Mouse (Mus musculus): Measurements from ENCODE around the gene Kirrel3. TPM values are rescaled to one million over a fixed set of nuclear protein-coding genes. Genes with fewer than 3 reads are reported as not detected.

Gene Kirrel3
- total and polyA plus RNA-seq, 3 experiments: 0.35 to 0.85 (median 0.48) TPM

GRCm38 (mm10) chr9:34600326-34600725, 114.6 kb downstream of the Kirrel3 start:
- DNase-seq: no peak

GRCm38 (mm10) chr9:34603750-34604149, 118.1 kb downstream of the Kirrel3 start:
- no peak for DNase-seq

- DNase-seq: peak; percentile 40
Measured at GRCm38 (mm10) chr9:34604931-34605330, 119.2 kb downstream of the Kirrel3 start.

- DNase-seq: no peak
Measured at GRCm38 (mm10) chr9:34605486-34605885, 119.8 kb downstream of the Kirrel3 start.

- DNase-seq: no peak
Measured at GRCm38 (mm10) chr9:34607976-34608375, 122.3 kb downstream of the Kirrel3 start.

GRCm38 (mm10) chr9:34612886-34613769, 127.4 kb downstream of the Kirrel3 start:
- peak; percentile 39 for DNase-seq

GRCm38 (mm10) chr9:34618099-34618498, 132.4 kb downstream of the Kirrel3 start:
- DNase-seq: no peak

- DNase-seq: no peak
Measured at GRCm38 (mm10) chr9:34619913-34620312, 134.2 kb downstream of the Kirrel3 start.

- no peak for DNase-seq
Measured at GRCm38 (mm10) chr9:34623526-34623925, 137.8 kb downstream of the Kirrel3 start.

- no peak for DNase-seq
Measured at GRCm38 (mm10) chr9:34624021-34624420, 138.3 kb downstream of the Kirrel3 start.

GRCm38 (mm10) chr9:34628841-34629240, 143.1 kb downstream of the Kirrel3 start:
- no peak for DNase-seq

- DNase-seq: no peak
Measured at GRCm38 (mm10) chr9:34635696-34636095, 150.0 kb downstream of the Kirrel3 start.

GRCm38 (mm10) chr9:34643917-34644316, 158.2 kb downstream of the Kirrel3 start:
- DNase-seq: no peak

GRCm38 (mm10) chr9:34644392-34644791, 158.7 kb downstream of the Kirrel3 start:
- DNase-seq: no peak

- no peak for DNase-seq
Measured at GRCm38 (mm10) chr9:34646831-34647230, 161.1 kb downstream of the Kirrel3 start.

GRCm38 (mm10) chr9:34652278-34652677, 166.6 kb downstream of the Kirrel3 start:
- no peak for DNase-seq

GRCm38 (mm10) chr9:34653141-34653540, 167.4 kb downstream of the Kirrel3 start:
- DNase-seq: no peak

GRCm38 (mm10) chr9:34660566-34660965, 174.9 kb downstream of the Kirrel3 start:
- no peak for DNase-seq

GRCm38 (mm10) chr9:34663412-34663811, 177.7 kb downstream of the Kirrel3 start:
- no peak for DNase-seq

GRCm38 (mm10) chr9:34665361-34666129, 179.9 kb downstream of the Kirrel3 start:
- DNase-seq: no peak

- no peak for DNase-seq
Measured at GRCm38 (mm10) chr9:34667182-34667581, 181.5 kb downstream of the Kirrel3 start.

- no peak for DNase-seq
Measured at GRCm38 (mm10) chr9:34670906-34671305, 185.2 kb downstream of the Kirrel3 start.

- DNase-seq: no peak
Measured at GRCm38 (mm10) chr9:34686798-34687197, 201.1 kb downstream of the Kirrel3 start.
